Mouse (Mus musculus): ENCODE data around the gene Fam83g. TPM values are rescaled to one million over a fixed set of nuclear protein-coding genes. Genes with fewer than 3 reads are reported as not detected.

Fam83g gene
- polyA plus RNA-seq, 1 experiment from 2014 or later, result 3.0 TPM

DNA sequence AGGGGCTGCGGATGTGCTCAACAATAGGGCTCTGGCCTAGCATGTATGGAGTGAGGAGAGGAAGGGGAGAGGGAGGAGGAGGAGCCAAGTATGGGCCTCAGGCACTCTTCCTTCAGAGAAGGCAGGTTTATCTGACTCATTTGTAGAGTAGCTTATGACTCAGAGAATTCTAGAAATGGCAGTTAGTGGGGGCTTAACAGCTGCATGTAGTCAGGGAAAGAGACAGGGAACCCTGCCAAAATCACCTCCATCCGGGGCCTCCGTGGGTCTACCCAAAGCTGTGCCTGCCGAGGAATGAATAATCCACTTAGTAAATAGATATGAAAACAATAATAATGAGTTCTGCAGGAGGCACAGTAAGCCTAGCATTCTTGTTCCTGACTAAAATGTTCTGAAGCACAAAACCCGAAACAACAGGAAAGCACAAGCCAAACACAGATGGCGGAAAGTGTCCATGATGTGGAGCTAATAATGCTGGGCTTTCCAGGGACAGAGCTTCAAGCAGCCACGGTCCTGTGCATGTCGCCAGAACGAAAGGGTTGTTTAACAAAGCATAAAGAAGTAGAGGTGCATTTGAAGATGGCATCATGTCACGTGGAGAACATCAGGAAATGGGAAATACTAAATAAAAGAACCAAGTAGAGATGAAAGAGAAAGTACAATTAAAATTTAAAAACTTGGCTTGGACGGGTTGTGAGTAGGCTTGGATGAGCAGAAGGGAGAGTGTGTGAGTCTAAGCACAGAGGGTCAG is 39.1 kb upstream of the Fam83g start:
- ATAC-seq (ENCODE audit: low FRiP score, low TSS enrichment), result no peak

DNA sequence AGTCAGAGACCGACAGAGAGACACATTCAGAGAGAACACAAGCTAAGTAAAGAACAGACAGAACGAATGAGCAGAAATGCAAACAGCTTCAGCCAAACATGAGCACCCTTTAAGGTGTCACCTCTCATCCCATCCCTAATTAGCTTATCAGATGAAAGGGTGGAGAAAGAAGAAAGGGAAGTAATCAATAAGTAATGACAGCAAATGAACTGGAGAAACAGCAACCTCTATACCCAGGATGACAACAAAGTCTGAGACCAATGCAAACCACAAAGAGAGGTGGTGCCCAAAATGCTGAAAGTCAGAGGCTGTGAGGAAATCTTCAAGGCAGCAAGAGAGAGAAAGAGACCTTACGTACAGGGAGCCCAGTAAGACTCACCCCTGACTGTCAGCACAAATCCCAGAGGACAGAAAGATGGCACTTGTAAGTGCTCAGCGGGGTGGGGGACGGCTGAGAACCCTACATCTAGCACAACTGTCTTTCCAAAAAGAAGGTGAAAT is 38.5 kb upstream of the Fam83g start:
- Histone ChIP-seq H3K27ac (ENCODE audit: low read length) (no peak overlapping the region), H3K36me3 (ENCODE audit: insufficient read depth, low read length) (no peaks in the 10 kb centered on the region), H3K4me3 (ENCODE audit: low read length) (no peak overlapping the region), H3K4me1 (ENCODE audit: insufficient read depth, low read length) (no peaks in the 10 kb centered on the region; the same call in 1 of the 2 replicates), H3K9ac (replicated peaks; ENCODE audit: low read length) (no peak overlapping the region), H3K4me2 (replicated peaks; ENCODE audit: low read depth, low read length) (no peak overlapping the region), H3K9me3 (ENCODE audit: low read length) (no peaks in the 10 kb centered on the region), H3K27me3 (ENCODE audit: insufficient read depth, low read length) (no peaks in the 10 kb centered on the region)
- no peak for ATAC-seq (ENCODE audit: low FRiP score, low TSS enrichment)
- WGBS, result 81% methylated on average over 5 of the region's 5 CpGs

More for the DNA sequence above, 39.1 kb upstream of the Fam83g start:
- WGBS, result 67% methylated on average over 11 of the region's 11 CpGs
- Histone ChIP-seq H3K36me3 (ENCODE audit: insufficient read depth, low read length) (no peaks in the 10 kb centered on the region), H3K4me1 (ENCODE audit: insufficient read depth, low read length) (no peaks in the 10 kb centered on the region; the same call in 1 of the 2 replicates), H3K4me3 (ENCODE audit: low read length) (no peak overlapping the region), H3K4me2 (replicated peaks; ENCODE audit: low read depth, low read length) (no peak overlapping the region), H3K27ac (ENCODE audit: low read length) (no peak overlapping the region), H3K27me3 (ENCODE audit: insufficient read depth, low read length) (no peaks in the 10 kb centered on the region), H3K9me3 (ENCODE audit: low read length) (no peaks in the 10 kb centered on the region), H3K9ac (replicated peaks; ENCODE audit: low read length) (no peak overlapping the region)

DNA sequence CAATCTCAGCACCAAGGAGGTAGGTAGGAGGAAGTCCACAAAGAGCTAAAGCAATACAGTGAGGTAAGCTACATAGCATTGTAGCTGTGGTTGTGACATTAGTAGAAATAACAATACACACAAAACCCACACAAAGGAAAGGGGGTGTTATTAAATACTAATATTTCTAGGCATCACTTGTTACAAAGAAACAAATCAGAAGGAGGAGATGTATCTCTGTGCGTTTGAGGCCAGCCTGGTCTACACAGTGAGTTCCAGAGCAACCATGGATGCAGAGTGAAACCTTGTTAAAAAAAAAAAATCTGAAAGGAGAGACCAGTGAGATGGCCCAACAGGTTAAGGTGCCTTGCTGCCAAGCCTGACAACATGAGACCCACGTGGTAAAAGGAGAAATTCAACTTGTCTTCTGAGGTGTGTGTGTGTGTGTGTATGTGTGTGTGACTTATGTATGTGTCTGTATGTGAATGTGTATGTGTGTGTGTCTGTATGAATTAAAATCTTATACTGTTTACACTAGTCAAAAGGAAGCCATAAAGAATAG is 37.3 kb upstream of the Fam83g start:
- Histone ChIP-seq H3K9ac (replicated peaks; ENCODE audit: low read length) (no peak overlapping the region), H3K4me1 (ENCODE audit: insufficient read depth, low read length) (no peaks in the 10 kb centered on the region; the same call in 1 of the 2 replicates), H3K9me3 (ENCODE audit: low read length) (no peaks in the 10 kb centered on the region), H3K4me3 (ENCODE audit: low read length) (no peak overlapping the region), H3K27me3 (ENCODE audit: insufficient read depth, low read length) (no peaks in the 10 kb centered on the region), H3K36me3 (ENCODE audit: insufficient read depth, low read length) (no peaks in the 10 kb centered on the region), H3K27ac (ENCODE audit: low read length) (no peak overlapping the region), H3K4me2 (replicated peaks; ENCODE audit: low read depth, low read length) (no peak overlapping the region)
- 71% methylated on average over 2 of the region's 2 CpGs for WGBS
- ATAC-seq (ENCODE audit: low FRiP score, low TSS enrichment), result no peak

DNA sequence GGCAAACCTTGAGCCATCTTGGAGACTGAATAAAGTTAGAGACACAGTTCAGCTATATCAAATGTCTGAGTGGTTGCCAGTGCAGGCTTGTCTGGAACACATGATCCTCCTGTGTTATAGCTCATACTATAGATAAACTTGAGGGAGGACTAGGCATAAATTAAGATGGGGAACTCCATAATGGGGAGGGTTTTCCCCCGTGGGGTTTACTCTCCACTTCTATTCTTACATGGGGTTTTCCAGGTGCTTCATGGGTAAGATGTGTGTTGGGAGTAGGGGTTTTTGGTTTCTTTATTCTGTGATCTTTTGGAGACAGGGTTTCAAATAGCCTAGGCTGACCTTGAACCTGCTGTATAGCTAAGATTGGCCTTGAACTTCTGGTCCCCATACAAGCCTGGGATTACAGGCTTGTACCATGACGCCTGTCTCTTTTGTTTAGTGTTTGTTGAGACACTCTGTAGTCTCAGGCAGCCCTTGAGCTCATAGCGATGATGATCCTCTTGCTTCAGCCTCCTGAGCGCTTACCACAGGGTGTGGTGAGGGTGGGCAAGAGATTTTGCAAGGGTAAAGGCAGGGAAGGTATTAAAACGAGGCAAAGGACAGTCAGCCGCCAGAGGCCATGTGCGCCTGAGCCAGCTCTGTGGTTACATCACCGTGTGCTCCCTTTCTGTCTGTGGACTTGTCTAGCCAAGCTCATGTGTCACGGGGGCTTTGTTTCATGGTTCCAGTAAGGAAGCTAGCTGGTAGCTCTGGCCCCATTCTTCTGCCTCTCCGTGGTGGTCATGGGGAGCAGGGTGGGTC is 36.6 kb upstream of the Fam83g start:
- Histone ChIP-seq H3K4me3 (ENCODE audit: low read length) (no peak overlapping the region), H3K9ac (replicated peaks; ENCODE audit: low read length) (no peak overlapping the region), H3K36me3 (ENCODE audit: insufficient read depth, low read length) (no peaks in the 10 kb centered on the region), H3K9me3 (ENCODE audit: low read length) (no peaks in the 10 kb centered on the region), H3K27me3 (ENCODE audit: insufficient read depth, low read length) (no peaks in the 10 kb centered on the region), H3K4me2 (replicated peaks; ENCODE audit: low read depth, low read length) (no peak overlapping the region), H3K4me1 (ENCODE audit: insufficient read depth, low read length) (no peaks in the 10 kb centered on the region; the same call in 1 of the 2 replicates), H3K27ac (ENCODE audit: low read length) (no peak overlapping the region)
- 70% methylated on average over 10 of the region's 10 CpGs for whole genome bisulfite sequencing
- ATAC-seq (ENCODE audit: low FRiP score, low TSS enrichment), result no peak

DNA sequence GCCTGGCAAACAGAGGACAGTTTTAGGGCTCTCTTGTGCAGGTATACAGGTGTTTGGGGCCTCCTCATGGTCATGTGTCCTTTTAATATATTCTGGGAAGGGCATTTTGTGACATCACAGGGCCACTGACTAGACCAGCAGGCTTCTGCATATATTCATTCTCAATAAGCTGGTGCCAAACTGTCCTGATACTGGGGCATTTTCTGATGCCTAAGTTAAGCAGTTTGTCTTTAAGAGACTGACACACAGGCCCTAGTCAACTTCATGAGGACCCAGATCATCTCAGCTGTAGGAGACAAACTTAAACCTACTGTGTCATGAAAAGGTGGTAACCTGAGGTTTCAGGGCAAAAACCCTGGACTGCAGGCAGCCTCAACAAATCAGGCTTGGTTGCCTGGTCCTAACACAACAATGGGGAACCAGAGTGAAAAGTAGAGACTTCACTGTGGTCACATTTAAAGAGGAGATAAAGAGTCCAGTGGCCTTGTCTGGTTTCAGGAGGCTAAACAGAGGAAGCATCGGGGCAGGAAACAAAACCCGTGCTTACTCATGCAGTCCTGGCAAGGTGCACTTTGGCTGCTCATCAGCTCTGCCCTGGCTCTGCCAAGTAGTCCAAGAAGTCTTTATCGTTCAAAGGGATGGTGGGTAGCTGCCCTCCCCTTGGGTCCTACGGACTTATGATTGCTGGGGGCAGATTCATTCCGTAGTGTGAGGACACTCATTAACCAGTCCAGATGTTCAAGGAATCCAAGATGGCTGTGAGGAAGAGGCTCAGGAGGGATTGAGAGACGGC is 35.7 kb upstream of the Fam83g start:
- H3K4me3 ChIP-seq (ENCODE audit: low read length), result no peak overlapping the region
- H3K36me3 ChIP-seq (ENCODE audit: insufficient read depth, low read length), result no peaks in the 10 kb centered on the region
- no peaks in the 10 kb centered on the region for H3K9me3 ChIP-seq (ENCODE audit: low read length)
- ATAC-seq (ENCODE audit: low FRiP score, low TSS enrichment), result 0 out of 2 replicates have a peak, but pooled peaks have one; percentile 15
- WGBS, result 48% methylated on average over 6 of the region's 6 CpGs
- no peak overlapping the region for H3K27ac ChIP-seq (ENCODE audit: low read length)
- peaks cover 3% of the 10 kb centered on the region for H3K4me1 ChIP-seq (ENCODE audit: insufficient read depth, low read length)
- H3K4me2 ChIP-seq (replicated peaks; ENCODE audit: low read depth, low read length), result no peak overlapping the region
- H3K9ac ChIP-seq (replicated peaks; ENCODE audit: low read length), result no peak overlapping the region
- H3K27me3 ChIP-seq (ENCODE audit: insufficient read depth, low read length), result no peaks in the 10 kb centered on the region

DNA sequence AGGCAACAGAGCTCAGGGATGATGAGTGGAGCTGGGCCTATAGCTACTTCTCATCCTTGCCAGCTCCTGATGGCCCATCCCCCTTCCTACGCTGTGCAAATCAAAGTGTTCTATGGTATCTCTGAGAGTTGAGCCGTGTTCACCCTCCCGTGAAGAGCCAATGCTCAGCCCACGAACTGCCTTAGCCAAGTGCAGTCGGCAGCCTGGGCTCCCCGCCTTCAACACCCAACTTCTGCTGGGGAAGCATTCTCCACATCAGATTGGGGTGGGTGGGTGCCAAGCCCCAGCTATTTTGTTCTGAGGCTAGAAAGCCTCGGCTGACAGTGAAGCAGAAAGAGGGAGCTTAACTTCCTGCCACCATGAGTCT is 35.2 kb upstream of the Fam83g start:
- Histone ChIP-seq H3K9me3 (ENCODE audit: low read length) (no peaks in the 10 kb centered on the region), H3K9ac (replicated peaks; ENCODE audit: low read length) (no peak overlapping the region), H3K4me2 (replicated peaks; ENCODE audit: low read depth, low read length) (no peak overlapping the region), H3K4me1 (ENCODE audit: insufficient read depth, low read length) (peaks cover 4% of the 10 kb centered on the region), H3K36me3 (ENCODE audit: insufficient read depth, low read length) (no peaks in the 10 kb centered on the region), H3K27me3 (ENCODE audit: insufficient read depth, low read length) (no peaks in the 10 kb centered on the region), H3K4me3 (ENCODE audit: low read length) (no peak overlapping the region), H3K27ac (ENCODE audit: low read length) (no peak overlapping the region)
- 55% methylated on average over 7 of the region's 7 CpGs for WGBS
- 0 out of 2 replicates have a peak, but pooled peaks have one; percentile 31 for ATAC-seq (ENCODE audit: low FRiP score, low TSS enrichment)

DNA sequence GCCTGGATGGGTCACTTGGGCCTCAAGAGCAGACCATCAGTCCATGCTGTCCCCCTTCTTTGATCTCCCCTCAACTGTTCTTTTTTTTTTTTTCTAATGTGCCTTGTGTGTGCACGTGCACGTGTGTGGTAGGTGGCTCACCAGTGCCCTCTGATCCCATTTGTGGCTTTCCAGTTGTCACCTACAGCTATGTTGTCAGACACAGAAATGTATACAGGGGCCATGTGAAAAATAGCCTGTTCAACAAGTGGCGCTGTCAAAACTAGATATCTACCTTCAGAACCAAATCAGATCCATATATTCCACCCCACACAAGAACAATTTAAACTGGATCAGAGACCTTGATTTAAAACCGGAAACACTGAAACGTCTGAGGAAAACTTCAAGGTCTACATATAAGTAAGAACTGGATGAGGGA is 34.7 kb upstream of the Fam83g start:
- H3K27me3 ChIP-seq (ENCODE audit: insufficient read depth, low read length), result no peaks in the 10 kb centered on the region
- H3K9me3 ChIP-seq (ENCODE audit: low read length), result no peaks in the 10 kb centered on the region
- 94% methylated on average over 5 of the region's 5 CpGs for WGBS
- no peak for ATAC-seq (ENCODE audit: low FRiP score, low TSS enrichment)
- H3K4me3 ChIP-seq (ENCODE audit: low read length), result no peak overlapping the region
- H3K9ac ChIP-seq (replicated peaks; ENCODE audit: low read length), result no peak overlapping the region
- H3K36me3 ChIP-seq (ENCODE audit: insufficient read depth, low read length), result no peaks in the 10 kb centered on the region
- no peak overlapping the region for H3K27ac ChIP-seq (ENCODE audit: low read length)
- peaks cover 4% of the 10 kb centered on the region for H3K4me1 ChIP-seq (ENCODE audit: insufficient read depth, low read length)
- H3K4me2 ChIP-seq (replicated peaks; ENCODE audit: low read depth, low read length), result no peak overlapping the region

DNA sequence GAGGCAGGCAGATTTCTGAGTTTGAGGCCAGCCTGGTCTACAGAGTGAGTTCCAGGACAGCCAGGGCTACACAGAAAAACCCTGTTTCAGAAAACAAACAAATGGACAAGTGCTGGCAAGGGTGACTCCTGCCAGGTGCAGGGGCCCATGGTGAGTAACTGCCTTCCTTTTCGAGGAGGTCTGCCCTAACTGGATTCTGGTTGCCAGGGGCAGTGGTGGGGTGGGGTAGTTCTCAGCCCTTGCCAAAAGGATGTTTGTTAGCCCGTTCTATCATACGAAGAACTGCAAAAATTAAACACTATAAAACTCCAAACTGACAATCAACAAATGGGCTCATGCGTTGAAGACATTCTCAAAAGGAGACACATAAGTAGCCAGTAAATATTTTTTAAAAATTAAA is 34.3 kb upstream of the Fam83g start:
- H3K9ac ChIP-seq (replicated peaks; ENCODE audit: low read length), result no peak overlapping the region
- no peaks in the 10 kb centered on the region for H3K9me3 ChIP-seq (ENCODE audit: low read length)
- H3K4me2 ChIP-seq (replicated peaks; ENCODE audit: low read depth, low read length), result no peak overlapping the region
- no peak overlapping the region for H3K4me3 ChIP-seq (ENCODE audit: low read length)
- peaks cover 4% of the 10 kb centered on the region for H3K4me1 ChIP-seq (ENCODE audit: insufficient read depth, low read length)
- ATAC-seq (ENCODE audit: low FRiP score, low TSS enrichment), result no peak
- no peaks in the 10 kb centered on the region for H3K36me3 ChIP-seq (ENCODE audit: insufficient read depth, low read length)
- no peak overlapping the region for H3K27ac ChIP-seq (ENCODE audit: low read length)
- H3K27me3 ChIP-seq (ENCODE audit: insufficient read depth, low read length), result no peaks in the 10 kb centered on the region
- WGBS, result 92% methylated on average over 4 of the region's 4 CpGs

DNA sequence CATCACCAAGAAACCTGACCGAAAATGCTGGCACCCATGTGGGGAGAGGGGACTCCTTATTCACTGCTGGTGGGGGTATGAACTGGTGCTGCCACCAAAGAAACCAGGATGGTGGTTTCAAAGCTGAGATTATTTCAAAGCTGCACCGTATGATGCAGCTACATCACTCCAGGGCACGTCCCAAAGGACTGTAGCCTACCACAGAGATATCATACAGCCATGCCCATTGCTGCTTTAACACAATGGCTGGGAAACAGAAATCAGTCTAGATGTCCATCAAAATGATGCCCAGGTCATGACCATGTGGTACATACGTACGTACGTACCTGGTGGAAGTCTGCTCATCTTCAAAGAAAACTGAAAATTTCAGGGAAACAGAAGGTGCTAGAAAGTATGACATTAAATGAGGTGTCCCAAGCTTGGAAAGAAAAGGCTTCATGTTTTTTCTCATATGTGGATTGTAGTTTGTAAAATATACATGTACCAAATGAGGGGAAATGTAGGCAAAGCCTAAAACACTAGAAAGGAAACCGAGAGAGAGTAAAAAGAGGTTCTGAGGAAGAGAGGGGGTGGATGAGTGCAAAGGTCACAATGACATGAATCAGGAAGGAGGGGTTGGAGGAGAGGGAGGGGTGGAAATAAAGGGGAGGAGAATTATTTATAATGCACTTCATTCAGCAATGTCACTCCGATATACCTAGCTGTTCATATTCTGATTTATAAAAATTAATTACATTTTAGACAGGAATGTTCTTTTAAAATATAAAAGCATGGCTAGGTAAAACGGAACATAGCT is 33.2 kb upstream of the Fam83g start:
- Histone ChIP-seq H3K9ac (replicated peaks; ENCODE audit: low read length) (no peak overlapping the region), H3K4me3 (ENCODE audit: low read length) (no peak overlapping the region), H3K27me3 (ENCODE audit: insufficient read depth, low read length) (no peaks in the 10 kb centered on the region), H3K9me3 (ENCODE audit: low read length) (no peaks in the 10 kb centered on the region), H3K4me2 (replicated peaks; ENCODE audit: low read depth, low read length) (no peak overlapping the region), H3K27ac (ENCODE audit: low read length) (no peak overlapping the region), H3K4me1 (ENCODE audit: insufficient read depth, low read length) (peaks cover 4% of the 10 kb centered on the region), H3K36me3 (ENCODE audit: insufficient read depth, low read length) (no peaks in the 10 kb centered on the region)
- ATAC-seq (ENCODE audit: low FRiP score, low TSS enrichment), result no peak
- 81% methylated on average over 9 of the region's 9 CpGs for WGBS
